Mouse (Mus musculus) small intestine, adult 2 months (tissue): ENCODE data around the gene Zdhhc5.

Source experiments
- CTCF ChIP-seq: fragments of 200-500 bp; IDR thresholded peaks from 2 replicates; pipeline ENCODE4 v1.5.1; 2012; ENCODE audit warnings: low read depth, mild to moderate bottlenecking, control low read depth, inconsistent platforms, low read length, moderate library complexity, mixed read lengths; ENCODE audit not compliant: insufficient replicate concordance, insufficient read length; ENCODE audit errors: extremely low read depth
- POLR2A ChIP-seq: fragments of 200-500 bp; IDR thresholded peaks from 2 replicates; pipeline ENCODE4 v1.6.1; 2012; ENCODE audit warnings: low read depth, mild to moderate bottlenecking, control low read depth, inconsistent platforms, low read length, moderate library complexity

- TF ChIP-seq POLR2A, result no peak
- no peak for TF ChIP-seq CTCF
Observed at GRCm38 (mm10) chr2:84716423-84717355, 1.7 kb upstream of the Zdhhc5 start.
